Mouse (Mus musculus) kidney, postnatal 36 days (tissue): Measurements from ENCODE around the gene Bace1.
"Not testable (repeated sequence)": the region's sequence is repeated elsewhere in the genome, so short reads cannot be mapped to it uniquely, and the experiment has no call there.

Source experiments
- DNase-seq, 2 experiments: peaks; one replicate each; pipeline ENCODE4 v3.0.0; 2021 to 2022; ENCODE audit warnings: mixed read lengths in 2 of 2

The Bace1 gene

DNA sequence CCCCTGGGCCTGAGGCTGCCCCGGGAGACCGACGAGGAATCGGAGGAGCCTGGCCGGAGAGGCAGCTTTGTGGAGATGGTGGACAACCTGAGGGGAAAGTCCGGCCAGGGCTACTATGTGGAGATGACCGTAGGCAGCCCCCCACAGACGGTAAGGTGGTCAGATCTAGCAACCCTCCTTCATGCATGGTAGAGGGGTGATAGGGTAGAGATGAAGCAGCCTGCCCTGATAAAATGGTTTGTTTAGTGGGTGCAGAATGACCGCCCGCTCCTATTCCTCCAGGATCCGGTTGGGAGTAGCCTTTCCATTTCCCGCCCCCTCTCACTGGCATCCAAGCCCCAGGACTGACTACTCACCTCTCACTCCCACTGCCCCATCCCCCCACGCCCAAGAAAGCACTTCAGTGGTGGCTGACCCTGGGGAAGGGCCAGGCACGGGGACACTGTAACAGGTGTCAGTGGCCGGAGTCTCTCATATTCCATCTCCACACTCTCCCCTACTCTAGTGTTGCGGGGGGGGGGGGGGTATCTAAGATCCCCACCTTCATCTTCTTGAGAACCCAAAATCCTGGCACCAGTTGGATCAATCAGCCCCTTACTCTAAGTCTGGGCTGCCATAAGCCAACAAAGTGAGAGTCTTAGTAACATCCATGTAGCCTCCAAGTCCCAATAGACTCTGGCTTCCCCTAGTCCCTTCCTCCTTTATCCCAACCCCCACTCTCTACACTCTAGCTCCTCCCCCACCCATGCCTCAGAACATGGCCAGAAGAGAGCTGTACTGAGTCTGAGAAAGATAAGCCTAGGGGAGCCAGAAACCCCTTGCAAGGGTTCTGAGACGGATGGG is 980 bp downstream of the Bace1 start:
- peak; percentile 14 to 61 for DNase-seq

DNA sequence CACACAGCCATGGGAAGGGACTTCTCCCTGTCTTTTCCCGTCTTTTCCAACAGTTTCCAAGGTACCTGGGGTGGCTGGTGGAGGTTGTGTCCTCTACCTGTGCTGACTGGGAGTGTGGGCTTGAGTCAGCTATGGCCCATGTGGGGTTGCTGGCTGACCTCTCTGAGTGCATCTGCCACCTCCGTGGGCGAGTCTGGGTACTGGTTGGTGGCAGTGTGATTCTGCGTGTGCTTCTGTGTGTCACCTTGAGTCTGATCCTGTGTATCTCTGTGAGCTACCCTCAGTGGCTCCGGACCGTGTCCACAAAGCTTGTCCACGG is 1.6 kb downstream of the Bace1 start:
- DNase-seq, result no peak

DNA sequence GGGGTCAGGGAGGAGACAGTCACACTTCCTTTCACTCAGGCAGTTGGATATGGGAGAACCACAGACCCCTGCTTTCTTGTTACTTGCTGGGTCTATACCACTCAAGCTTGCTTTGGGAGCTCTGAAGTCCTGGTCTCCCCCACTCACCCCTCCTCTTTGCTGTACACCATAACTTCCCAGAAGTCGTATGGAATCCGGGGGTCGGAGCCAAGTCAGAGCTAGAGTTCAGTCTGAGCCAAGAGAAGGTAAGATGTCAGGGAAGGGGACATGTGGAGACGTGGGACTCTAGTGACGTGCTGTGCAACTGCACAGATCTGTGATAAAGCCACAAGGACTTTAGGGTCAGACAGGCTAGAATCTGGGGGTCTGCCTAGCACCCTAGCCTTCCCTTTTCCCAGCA is 2.0 kb downstream of the Bace1 start:
- DNase-seq, result no peak

DNA sequence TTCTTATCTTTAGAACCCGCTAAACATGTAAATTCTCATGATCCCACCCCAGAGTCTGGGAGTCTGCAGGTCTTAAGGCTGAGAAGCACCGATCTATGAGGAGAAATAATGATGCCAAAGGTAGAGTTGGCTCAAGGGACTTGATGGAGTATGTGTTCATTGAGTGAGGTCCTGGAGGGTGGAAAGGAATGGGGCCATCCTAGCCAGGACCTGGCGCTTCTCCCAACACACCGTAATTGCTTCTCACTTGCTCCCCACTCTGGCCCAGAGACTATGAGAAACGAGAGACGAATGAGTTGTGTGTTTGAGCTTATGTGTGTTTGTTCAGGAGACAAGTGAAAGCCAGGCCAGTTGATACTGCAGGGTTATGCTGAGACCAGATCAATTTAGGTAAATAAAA is 3.1 kb downstream of the Bace1 start:
- no peak for DNase-seq

DNA sequence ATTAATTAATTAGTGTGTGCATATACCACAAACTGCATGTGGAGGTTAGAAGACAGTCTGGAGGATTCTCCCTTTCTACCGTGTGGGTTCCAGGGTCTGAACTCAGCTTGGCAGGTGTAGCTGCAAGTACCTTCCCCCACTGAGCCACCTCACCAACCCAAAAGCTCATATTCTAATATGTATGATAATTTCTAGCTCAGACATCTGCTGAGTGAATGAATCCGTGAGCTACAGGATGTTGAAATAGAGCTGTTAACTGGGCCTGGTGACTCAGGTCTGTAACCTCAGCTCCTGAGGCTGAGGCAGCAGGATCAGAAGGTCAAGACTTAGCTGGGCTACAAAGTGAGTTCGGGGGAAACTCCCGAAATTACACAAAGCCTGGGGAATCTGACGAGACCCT is 4.6 kb downstream of the Bace1 start:
- DNase-seq, result no peak

DNA sequence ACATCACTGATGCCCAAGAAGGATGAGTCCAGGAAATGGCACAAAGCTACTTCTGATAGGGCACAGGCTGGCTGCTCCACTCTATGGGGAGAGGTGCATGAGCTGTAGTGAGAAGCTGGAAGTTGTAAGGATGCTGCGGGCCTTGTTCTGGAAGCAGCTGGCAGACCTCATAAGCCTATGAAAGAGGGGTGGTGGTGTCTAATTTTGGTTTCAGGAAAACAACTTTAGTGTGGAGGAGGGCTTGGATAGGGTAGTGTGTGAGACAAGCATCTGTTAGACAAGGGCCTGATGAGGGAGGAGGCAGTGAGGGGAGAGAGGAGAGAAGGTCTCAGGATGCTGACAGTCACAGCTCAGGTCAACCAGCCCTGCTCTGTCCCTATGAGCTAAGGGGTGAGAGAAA is 5.4 kb downstream of the Bace1 start:
- no peak for DNase-seq

DNA sequence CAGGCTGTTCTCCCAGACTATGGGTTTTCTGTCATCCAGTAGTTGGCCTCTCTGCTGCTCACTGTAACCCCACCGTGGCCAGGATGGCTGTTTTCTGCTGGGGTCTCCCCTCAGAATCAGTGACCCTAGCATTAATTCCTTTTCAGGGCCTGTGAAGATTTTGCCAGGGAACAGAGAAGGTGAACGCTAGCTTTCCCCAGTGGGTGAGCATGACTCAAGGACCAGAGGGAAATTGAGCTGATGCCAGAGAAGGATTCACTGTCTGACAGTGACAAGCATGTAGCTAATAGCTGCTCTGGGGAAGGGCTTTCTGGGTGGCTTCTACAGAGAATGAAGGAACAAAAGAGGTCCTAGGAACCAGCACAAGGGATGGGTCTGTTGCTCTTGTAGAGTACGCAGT is 7.2 kb downstream of the Bace1 start:
- DNase-seq, result no peak

DNA sequence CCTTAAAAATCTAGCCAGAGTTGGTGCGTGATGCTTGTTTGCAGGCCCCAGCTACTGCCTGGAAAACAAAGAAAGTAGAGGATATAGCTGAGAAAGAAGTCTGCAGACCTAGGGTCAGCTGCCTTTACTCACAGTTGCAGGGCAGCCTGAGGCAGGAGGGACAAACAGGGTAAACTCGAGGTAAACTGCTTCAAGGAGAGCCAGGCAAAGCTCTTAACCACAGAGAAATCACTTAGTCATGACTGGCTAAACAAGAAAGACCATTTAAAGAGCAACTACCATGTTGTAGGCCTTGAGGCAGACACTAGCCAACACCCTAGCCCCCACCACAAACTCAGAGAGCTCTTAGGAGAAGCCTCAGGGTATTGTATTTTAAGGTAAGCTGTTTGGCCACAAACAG is 7.8 kb downstream of the Bace1 start:
- not testable (repeated sequence) for DNase-seq

DNA sequence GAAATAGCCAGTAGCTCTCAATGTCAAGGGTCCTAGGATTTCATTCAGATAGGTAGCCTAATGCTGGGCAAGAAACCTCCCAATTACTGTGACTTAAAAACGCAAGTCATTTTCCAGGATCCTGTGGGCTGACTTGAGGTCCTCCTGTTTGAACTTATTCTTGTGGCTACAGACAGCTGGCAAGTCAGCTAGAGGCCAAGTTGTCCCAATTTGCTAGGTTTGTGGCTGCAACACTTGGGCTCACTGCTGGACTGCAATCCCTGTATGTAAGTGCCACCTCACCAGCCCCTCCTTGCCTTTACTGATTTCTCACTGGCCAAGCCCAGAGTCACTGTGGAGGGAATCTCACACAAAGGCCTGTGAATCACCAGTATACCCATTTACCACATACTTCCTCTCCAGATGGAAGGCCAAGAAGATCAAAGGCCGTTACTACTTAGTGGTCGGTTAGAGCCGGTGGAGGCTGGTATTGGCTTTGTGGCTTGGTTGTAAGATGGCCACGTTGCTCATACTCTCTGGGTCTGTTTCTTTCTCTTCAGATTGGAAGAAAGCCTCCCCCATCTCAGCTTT is 8.6 kb downstream of the Bace1 start:
- DNase-seq, result no peak

DNA sequence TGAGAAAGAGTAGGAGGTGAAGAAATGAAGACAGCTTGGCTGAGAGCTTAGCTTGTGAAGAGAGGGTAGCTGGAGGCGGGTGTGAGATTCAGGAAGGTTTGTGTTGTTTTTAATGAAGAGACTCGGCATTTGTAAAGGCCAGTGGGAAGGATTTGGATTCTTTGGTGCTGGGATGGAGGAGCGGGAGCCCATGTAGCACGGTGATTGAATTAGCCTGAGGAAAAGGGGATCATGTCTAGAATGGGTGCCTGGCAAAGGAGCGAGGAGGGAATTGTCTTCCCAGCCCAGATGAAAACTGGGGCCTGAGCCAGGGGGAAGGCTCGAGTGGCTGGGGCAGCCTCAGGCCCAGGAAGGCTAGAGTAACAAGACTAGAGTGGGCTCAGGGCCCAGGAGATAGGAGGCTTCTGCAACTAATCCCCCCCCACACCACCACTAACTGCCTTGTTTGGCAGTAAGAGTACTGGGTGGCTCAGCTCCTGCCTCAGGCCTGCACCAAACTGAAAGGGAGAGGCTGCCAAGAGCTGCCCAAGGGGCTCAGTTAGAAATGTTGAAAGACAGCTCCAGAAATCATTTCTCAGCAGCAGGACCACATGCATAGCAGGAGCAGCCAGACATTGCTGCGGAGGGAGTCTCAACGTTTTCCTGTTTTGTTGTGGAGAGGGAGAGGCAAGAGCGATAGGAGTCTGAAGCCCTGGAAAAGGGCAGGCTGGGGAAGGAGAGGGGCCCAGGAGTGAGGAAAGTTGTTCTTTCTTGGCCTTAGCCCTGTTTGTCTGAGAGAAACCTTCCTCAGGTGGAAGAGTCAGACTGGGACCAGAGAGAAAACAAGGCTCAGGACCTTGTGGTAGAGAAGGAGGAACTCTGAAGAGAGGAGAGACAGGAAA is 11.4 kb downstream of the Bace1 start:
- DNase-seq, result peak in 1 of 2 experiments; percentile 4

DNA sequence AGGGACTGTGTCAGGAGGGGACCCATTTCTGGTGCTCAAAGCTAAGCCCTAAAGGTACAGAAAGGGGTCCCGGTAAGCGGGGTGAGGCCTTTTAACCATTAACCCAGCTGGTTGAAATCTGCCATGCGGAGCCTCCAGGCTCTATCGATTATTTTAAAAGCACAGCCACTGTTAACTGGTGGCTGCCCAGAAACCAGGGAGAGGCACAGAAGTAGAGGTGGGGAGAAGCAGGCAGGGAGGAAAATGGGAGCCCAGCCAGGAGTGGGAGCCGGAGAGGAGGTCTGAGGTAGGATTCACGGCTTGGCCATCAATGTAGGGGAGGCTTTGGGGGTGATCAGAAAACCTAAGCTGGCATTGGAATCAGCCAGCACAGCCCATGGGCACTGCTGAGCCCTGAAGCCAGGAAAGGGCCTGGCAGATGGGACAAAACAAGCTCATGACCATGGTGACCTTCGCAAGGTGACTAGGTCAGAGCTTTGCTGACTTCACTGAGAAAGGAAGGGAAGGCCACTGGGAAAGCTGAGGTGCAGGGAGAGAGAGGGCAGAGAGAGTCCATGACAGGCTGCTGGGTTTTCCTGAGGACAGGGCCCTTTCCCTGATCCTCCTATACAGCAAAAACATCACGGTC is 12.3 kb downstream of the Bace1 start:
- DNase-seq, result peak; percentile 17 to 29

DNA sequence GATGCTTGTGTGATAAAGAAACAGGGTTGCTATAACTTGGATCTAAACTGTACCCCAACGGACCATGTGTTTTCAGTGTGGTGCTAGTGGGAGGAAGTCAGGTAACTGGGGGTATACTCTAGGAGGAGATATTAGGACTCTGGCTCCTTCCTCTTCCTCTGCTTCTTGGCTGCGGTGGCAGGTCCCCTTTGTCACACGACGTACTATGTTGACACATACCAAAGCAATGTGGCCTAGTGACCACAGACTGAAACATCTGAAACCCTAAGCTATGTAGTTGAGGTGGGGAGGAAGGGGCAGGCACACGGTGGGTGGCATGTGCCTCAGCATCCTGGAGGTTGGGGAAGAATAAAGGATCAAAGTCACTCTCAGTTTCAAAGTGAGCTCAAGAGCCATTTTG is 12.9 kb downstream of the Bace1 start:
- no peak for DNase-seq

DNA sequence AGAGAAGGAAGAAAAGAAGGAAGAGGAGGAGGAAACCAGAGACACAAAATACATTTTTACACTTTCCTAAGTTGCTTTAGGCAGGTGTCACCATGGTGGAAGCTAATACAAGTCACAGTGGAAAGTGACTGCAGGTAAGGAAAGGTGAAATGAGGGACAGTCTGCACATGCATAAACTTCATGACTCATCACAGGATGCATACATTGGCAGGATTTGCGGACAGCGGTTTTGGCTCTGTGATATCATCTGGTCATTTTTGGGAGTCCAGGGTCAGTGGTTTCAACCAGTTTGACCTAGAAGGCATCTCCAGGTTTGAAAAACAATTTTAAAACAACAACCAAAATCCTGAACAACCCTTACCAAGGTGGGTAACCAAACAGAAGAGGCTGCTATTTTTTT is 13.4 kb downstream of the Bace1 start:
- DNase-seq, result no peak

DNA sequence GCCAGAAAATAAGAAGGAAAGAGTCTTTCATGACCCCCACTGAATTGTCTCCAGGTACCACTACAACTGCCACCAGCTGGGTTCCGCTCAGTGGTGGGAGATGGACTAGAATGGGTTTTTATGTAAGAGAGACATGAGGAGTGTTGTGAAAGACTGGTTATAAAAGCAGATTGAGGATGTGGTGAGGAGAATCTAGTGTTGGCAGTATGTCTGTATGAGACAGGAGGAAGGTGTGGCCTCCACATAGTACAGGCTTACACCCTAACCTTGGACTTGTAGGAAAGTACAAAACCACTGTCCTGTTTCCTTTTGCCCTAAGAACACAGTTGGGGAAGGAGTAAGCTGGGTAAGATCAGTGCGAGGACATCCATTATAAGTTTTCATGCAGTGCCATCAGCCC is 15.3 kb downstream of the Bace1 start:
- no peak for DNase-seq

DNA sequence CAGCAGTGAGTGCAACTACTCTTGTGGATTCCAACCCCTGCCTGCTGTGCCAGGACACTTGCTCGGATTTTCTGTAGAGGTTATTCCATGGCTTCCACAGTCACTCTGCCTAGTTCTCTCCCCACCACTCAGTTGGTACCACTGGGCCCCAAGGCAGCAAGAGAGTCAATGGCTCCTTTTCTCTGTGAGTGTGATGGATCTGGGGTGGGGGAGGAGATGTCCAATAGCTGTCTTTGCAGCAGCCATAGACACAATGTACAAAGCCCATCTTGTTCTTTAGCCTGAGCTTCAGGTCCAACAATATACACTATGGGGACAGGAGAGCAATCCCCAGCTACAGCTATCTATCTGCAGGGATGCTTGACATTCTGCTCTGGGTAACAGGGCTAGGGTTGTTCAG is 15.8 kb downstream of the Bace1 start:
- no peak for DNase-seq

DNA sequence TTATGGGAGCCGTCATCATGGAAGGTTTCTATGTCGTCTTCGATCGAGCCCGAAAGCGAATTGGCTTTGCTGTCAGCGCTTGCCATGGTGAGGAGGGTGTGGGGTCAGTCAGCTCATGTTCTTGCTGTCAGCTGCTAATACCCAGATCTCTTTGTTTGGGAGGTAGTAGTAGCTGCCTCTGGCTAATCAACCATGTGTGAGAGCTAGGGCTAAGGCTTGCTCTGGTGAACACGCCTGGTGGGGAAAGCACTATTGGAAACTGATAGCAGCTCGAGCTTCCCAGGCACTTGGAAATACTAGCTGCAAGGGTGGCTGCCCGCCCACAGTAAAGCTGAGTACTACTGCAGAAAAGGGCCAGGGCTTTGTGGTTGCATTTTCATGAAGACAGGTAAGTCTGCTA is 21.0 kb downstream of the Bace1 start:
- DNase-seq, result no peak

DNA sequence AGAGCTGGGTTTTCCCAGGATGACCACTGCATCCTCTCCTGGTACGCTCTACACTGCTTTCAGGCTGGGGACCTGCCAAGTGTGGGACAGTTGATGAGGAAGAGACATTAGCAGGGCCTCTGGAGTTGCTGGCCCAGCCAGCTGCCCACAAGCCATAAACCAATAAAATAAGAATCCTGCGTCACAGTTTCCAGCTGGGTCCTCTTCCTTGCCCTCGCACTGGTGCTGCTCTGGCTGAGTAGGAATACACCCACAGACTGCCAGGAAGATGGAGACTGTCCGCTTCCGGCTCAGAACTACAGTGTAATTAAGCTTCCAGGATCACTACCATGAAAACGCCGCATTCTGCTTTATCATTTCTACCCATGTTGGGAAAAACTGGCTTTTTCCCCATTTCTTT is 23.4 kb downstream of the Bace1 start:
- DNase-seq, result no peak

DNA sequence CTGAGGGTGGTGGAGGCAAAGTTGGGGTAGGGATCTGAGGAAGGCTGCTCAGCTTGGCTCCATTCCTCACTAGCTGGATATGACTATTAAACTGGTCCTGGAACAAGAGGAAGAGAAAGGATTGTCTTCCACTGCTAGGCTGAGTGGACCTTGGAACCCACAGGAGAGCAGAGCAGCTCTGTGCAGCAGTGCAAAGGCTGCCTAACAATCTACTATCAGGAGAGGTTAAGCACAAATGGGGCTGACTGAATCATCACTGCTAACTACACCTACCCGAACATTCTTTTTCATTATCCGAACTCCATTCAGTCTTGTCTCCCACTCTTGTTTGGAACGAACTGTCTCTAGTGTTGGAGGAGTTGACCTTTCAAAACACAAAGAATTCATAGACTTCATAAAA is 30.8 kb downstream of the Bace1 start:
- no peak for DNase-seq

DNA sequence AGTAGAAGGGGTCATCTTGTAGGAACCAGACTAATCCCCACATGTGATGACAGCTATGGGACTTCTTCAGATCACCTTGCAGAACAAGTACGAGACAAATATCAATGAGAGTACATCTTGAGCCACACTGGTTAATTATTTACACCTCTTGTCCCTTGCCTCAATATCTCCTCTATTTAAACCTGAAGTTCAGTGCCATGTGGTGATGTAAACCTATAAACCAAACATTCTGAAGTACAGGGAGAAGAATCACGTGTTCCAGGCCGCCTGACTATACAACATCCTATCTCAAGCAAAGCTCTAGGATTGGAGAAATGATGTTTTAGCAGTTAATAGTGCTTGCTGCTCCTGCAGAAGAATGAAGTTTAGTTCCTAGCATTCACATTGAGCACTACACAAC is 31.9 kb downstream of the Bace1 start:
- no peak for DNase-seq

DNA sequence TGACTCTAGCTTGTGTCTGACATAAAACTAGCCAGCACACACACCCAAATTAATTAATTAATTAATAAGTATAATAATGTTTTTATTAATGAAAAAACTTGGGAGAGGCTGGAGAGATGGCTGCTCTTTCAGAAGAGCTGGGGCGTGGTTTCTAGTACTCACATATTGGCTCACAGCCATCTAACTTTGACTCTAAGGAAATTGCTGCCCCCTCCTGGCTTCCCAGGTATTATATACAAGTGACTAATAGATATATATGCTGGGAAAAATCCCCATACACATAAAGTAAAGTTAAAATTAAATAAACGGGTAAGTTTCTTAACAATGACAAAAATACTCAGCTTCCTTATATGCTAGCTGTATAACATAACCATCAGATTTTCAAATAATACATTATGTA is 39.5 kb downstream of the Bace1 start:
- DNase-seq, result peak; percentile 66 to 72

DNA sequence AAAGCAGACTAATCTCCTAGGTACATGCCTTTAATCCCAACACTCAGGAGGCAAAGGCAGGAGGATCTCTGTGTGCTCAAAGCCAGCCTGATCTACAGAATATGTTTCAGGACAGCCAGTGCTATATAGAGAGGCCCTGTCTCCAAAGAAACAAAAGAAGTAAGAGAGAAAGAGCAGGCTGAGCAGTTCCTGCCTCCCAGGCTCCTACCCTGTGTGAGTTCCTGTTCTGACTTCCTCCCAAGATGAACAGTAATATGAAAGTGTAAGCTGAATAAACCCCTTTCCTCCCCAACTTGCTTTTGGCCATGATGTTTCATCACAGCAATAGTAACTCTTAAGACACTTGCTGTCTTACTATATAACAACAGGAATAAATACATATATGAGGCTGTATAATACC is 55.3 kb downstream of the Bace1 start:
- no peak for DNase-seq

DNA sequence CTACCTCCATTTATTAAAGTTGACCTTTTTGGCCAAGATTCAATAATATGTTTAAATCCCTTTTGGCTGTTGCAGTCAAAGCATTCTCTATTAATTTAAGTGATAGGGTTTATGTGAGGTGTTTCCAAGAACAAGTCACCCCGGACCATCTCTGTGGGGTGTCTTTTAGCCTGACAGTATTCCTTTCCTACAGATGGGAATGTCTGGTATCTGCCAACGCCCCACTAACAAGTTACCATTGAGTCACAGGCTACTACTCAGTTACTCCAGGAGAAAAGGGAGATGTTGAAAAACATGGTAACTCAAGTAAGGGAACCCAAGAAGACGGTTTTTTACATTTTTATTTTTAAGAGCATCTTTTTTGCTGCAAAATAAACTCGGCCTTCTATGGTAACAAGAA is 66.8 kb downstream of the Bace1 start:
- DNase-seq, result no peak

DNA sequence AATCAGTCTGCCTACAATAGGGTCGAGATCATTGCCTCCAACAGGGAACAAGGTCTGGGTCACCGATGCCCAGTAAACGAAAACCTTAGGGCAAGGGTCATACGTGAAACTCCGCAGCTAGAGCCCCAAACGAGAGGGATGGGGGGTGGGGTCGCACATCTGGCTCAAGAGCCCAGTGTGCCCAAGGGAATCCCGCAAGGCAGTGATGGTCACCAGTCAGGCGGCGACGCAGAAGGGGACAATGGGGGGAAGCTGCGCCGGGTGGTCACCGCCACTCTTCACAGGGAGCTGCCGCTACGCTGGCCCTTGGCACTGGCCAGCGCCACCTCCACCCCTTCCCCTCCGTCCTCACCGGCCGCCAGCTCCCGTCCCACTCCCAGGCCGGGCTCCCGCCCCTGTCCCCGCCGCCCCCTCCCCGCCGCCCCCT is 67.4 kb downstream of the Bace1 start:
- peak in 1 of 2 experiments; percentile 44 for DNase-seq
